Comparison of ENCODE assay signal across 16 mouse cellular contexts in the genomic region with DNA sequence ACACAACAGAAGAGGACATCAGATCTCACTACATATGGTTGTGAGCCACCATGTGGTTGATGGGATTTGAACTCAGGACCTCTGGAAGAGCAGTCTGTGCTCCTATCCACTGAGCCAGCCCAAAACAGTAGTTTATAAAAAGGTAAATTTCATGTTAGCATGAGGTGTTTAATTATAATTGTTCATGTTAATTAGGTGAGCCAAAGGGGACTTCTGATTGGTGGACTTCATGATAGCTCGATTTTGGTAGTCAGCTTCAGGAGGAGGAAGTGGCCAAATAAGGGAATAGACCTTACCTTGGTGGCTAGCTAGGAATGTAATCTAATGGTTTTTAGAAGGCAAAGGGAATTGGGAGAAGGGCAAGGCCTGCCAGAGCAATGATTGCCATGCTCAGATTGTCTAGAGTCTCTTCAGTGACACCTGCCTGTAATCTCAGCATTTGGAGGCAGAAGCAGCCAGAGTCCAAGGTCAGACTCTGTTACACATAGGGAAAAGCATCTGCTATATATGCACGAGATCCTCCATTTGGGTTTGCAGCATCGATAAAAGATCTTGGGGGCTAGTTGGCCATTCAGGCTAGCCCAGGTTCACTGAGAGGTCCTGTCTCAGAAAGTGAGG.
"Had no signal": no experiment of that assay in that cellular context is flagged by ENCODE, and none has a peak within 500 bp of the region (broad histone marks: within the 10 kb centered on the region; RNA-seq: fewer than 3 reads in every experiment).

No protein-coding gene starts in this region.

- H3K9ac ChIP-seq: liver, embryonic 15.5 days; liver, postnatal 0 days; lung, embryonic 15.5 days; midbrain, embryonic 12.5 days; neural tube, embryonic 12.5 days; stomach, embryonic 15.5 days had no signal

- H3K36me3 ChIP-seq: liver, embryonic 15.5 days; lung, embryonic 15.5 days; midbrain, embryonic 10.5 days; midbrain, embryonic 12.5 days; neural tube, embryonic 12.5 days; stomach, embryonic 15.5 days had no signal

- H3K27me3 ChIP-seq: lung, embryonic 15.5 days; midbrain, embryonic 12.5 days; neural tube, embryonic 12.5 days; stomach, embryonic 15.5 days had no signal

- H3K9me3 ChIP-seq: liver, embryonic 15.5 days; lung, embryonic 15.5 days; midbrain, embryonic 10.5 days; midbrain, embryonic 12.5 days; neural tube, embryonic 12.5 days; stomach, embryonic 15.5 days had no signal

- H3K27ac ChIP-seq: liver, embryonic 15.5 days; midbrain, embryonic 10.5 days; midbrain, embryonic 12.5 days; neural tube, embryonic 12.5 days; stomach, embryonic 15.5 days; stomach, postnatal 0 days had no signal

- H3K4me3 ChIP-seq: liver, embryonic 15.5 days; lung, embryonic 15.5 days; midbrain, embryonic 10.5 days; midbrain, embryonic 12.5 days; neural tube, embryonic 12.5 days; stomach, embryonic 15.5 days had no signal

- H3K4me2 ChIP-seq: liver, embryonic 15.5 days; lung, embryonic 15.5 days; midbrain, embryonic 12.5 days; neural tube, embryonic 12.5 days; stomach, embryonic 15.5 days had no signal

- DNase-seq: liver, postnatal 0 days; lung, adult 2 months; lung, postnatal 4 days; midbrain, embryonic 14.5 days; right cerebral cortex, postnatal 14 days; thymus, adult 2 months; thymus, postnatal 25 days had no signal

- H3K4me1 ChIP-seq: liver, embryonic 15.5 days; midbrain, embryonic 10.5 days; midbrain, embryonic 12.5 days; neural tube, embryonic 12.5 days; stomach, embryonic 15.5 days had no signal

- ATAC-seq: liver, postnatal 0 days; lung, postnatal 0 days; midbrain, embryonic 16.5 days had no signal
